Mouse (Mus musculus) heart, postnatal 4 days (tissue): Measurements from ENCODE around the gene 2310022B05Rik. TPM values are rescaled to one million over a fixed set of nuclear protein-coding genes. Genes with fewer than 3 reads are reported as not detected.

Experiments used
- DNase-seq: peaks from one replicate; pipeline ENCODE4 v3.0.0; 2021
- total RNA-seq, 2 experiments: library from RNA; stranded (reverse); gene quantifications; 2 replicates each; pipeline ENCODE4 v1.2.3; 2021

The 2310022B05Rik gene
- total RNA-seq, 2 experiments from 2014 or later = 173 to 189 TPM

- peak; percentile 86 for DNase-seq
Measured at GRCm38 (mm10) chr8:124658415-124658814, 4.8 kb downstream of the 2310022B05Rik start.

- no peak for DNase-seq
Measured at GRCm38 (mm10) chr8:124657961-124658360, 5.2 kb downstream of the 2310022B05Rik start.

GRCm38 (mm10) chr8:124653568-124654475 lies 9.3 kb downstream of the 2310022B05Rik start:
- DNase-seq = peak; percentile 50

GRCm38 (mm10) chr8:124652546-124652945 lies 10.6 kb downstream of the 2310022B05Rik start:
- DNase-seq = peak; percentile 65

- no peak for DNase-seq
Measured at GRCm38 (mm10) chr8:124651776-124652175, 11.4 kb downstream of the 2310022B05Rik start.

- DNase-seq = no peak
Measured at GRCm38 (mm10) chr8:124648311-124648710, 14.9 kb downstream of the 2310022B05Rik start.

- DNase-seq = peak; percentile 81
Measured at GRCm38 (mm10) chr8:124643540-124644339, 19.4 kb downstream of the 2310022B05Rik start.

- DNase-seq = no peak
Measured at GRCm38 (mm10) chr8:124641599-124641998, 21.6 kb downstream of the 2310022B05Rik start.

- DNase-seq = no peak
Measured at GRCm38 (mm10) chr8:124635247-124635502, 28.0 kb downstream of the 2310022B05Rik start.

- DNase-seq = no peak
Measured at GRCm38 (mm10) chr8:124634411-124635246, 28.5 kb downstream of the 2310022B05Rik start.

GRCm38 (mm10) chr8:124633001-124633703 lies 30.0 kb downstream of the 2310022B05Rik start:
- DNase-seq = peak; percentile 89

- DNase-seq = no peak
Measured at GRCm38 (mm10) chr8:124631966-124632365, 31.2 kb downstream of the 2310022B05Rik start.

GRCm38 (mm10) chr8:124630891-124631290 lies 32.3 kb downstream of the 2310022B05Rik start:
- no peak for DNase-seq

GRCm38 (mm10) chr8:124630489-124630888 lies 32.7 kb downstream of the 2310022B05Rik start:
- DNase-seq = peak; percentile 64

- DNase-seq = no peak
Measured at GRCm38 (mm10) chr8:124626251-124626650, 36.9 kb downstream of the 2310022B05Rik start.

- no peak for DNase-seq
Measured at GRCm38 (mm10) chr8:124621255-124621654, 41.9 kb downstream of the 2310022B05Rik start.

GRCm38 (mm10) chr8:124618252-124618651 lies 44.9 kb downstream of the 2310022B05Rik start:
- no peak for DNase-seq

- DNase-seq = peak; percentile 90
Measured at GRCm38 (mm10) chr8:124617266-124617869, 45.8 kb downstream of the 2310022B05Rik start.

- DNase-seq = no peak
Measured at GRCm38 (mm10) chr8:124614325-124614724, 48.8 kb downstream of the 2310022B05Rik start.

GRCm38 (mm10) chr8:124608972-124609353 lies 54.2 kb downstream of the 2310022B05Rik start:
- no peak for DNase-seq

GRCm38 (mm10) chr8:124608239-124608971 lies 54.8 kb downstream of the 2310022B05Rik start:
- DNase-seq = peak; percentile 35
